Mouse (Mus musculus): ENCODE measurements around the gene Mocs1.

DNA sequence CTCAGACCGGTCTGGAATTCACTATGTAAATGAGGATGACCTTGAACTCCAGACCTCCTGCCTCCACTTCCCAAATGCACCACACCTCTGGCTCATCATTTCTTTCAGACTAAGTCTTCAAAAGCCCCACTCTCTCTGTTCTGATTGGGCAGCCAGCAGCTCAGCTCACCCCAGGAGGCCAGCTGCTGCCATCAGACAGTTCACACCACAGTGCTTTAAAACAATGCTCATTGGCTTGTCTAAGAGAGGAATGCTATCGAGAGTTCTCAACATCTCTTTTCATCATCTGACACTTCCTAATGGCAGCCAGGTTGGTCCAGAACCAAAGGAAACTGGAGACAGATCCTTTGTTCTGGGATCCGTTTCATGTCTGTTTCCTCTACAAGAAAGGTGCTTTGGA is 70.0 kb downstream of the Mocs1 start:
- TF ChIP-seq CTCF (IDR thresholded peaks at IDR 0.05; ENCODE audit: control insufficient read depth, insufficient read depth, insufficient replicate concordance, low read depth, low read length) = no peak
- TF ChIP-seq POLR2A (IDR thresholded peaks at IDR 0.05; ENCODE audit: control insufficient read depth, low read depth, low read length) = no peak

Measured in testis, adult 2 months (tissue).